Mouse (Mus musculus) cerebellum, adult 9-10 months (tissue): ENCODE data around the gene Selplg.

Experiments
- DNase-seq: peaks from one replicate; pipeline ENCODE4 v3.0.0; 2022

The Selplg gene

GRCm38 (mm10) chr5:113815638-113816152 lies 16.7 kb downstream of the Selplg start:
- DNase-seq: peak; percentile 64

- DNase-seq: no peak
These were observed 17.4 kb downstream of the Selplg start for GRCm38 (mm10) chr5:113815041-113815389.

GRCm38 (mm10) chr5:113814111-113815040 lies 18.1 kb downstream of the Selplg start:
- no peak for DNase-seq

GRCm38 (mm10) chr5:113813608-113814007 lies 18.8 kb downstream of the Selplg start:
- DNase-seq: no peak

GRCm38 (mm10) chr5:113812638-113813037 lies 19.8 kb downstream of the Selplg start:
- DNase-seq: no peak

- peak; percentile 11 for DNase-seq
These were observed 20.5 kb downstream of the Selplg start for GRCm38 (mm10) chr5:113811824-113812420.

GRCm38 (mm10) chr5:113810111-113810510 lies 22.3 kb downstream of the Selplg start:
- DNase-seq: no peak

GRCm38 (mm10) chr5:113808177-113808576 lies 24.3 kb downstream of the Selplg start:
- no peak for DNase-seq

- no peak for DNase-seq
These were observed 24.7 kb downstream of the Selplg start for GRCm38 (mm10) chr5:113807712-113808111.

GRCm38 (mm10) chr5:113806414-113806813 lies 26.0 kb downstream of the Selplg start:
- no peak for DNase-seq

- no peak for DNase-seq
These were observed 27.1 kb downstream of the Selplg start for GRCm38 (mm10) chr5:113805301-113805700.

GRCm38 (mm10) chr5:113804395-113804966 lies 28.0 kb downstream of the Selplg start:
- DNase-seq: no peak

GRCm38 (mm10) chr5:113800280-113800679 lies 32.2 kb downstream of the Selplg start, which contains the start of gene Tmem119:
Gene Tmem119 (minus strand): TSS chr5:113800516.
- no peak for DNase-seq

- DNase-seq: no peak
These were observed 32.8 kb downstream of the Selplg start for GRCm38 (mm10) chr5:113799691-113800090.

- no peak for DNase-seq
These were observed 33.9 kb downstream of the Selplg start for GRCm38 (mm10) chr5:113798525-113798924.

GRCm38 (mm10) chr5:113797149-113797882 lies 35.1 kb downstream of the Selplg start:
- no peak for DNase-seq

GRCm38 (mm10) chr5:113796401-113797148 lies 35.9 kb downstream of the Selplg start:
- no peak for DNase-seq

- no peak for DNase-seq
These were observed 41.0 kb downstream of the Selplg start for GRCm38 (mm10) chr5:113791197-113792095.

- no peak for DNase-seq
These were observed 41.8 kb downstream of the Selplg start for GRCm38 (mm10) chr5:113790453-113791196.

GRCm38 (mm10) chr5:113789075-113789788 lies 43.2 kb downstream of the Selplg start:
- DNase-seq: no peak
